Mouse (Mus musculus): ENCODE measurements around the gene Gzmd.
"Not testable (repeated sequence)": the region's sequence is repeated elsewhere in the genome, so short reads cannot be mapped to it uniquely, and the experiment has no call there.

- TF ChIP-seq CTCF, EP300 (IDR thresholded peaks at IDR 0.05; ENCODE audit: low read depth): not testable (repeated sequence)
Observed at GRCm38 (mm10) chr14:56159479-56159878, 27.1 kb upstream of the Gzmd start, which contains the start of gene Gzmg.

Measured in heart, postnatal 0 days (tissue).